In genomic region chr3:138431835-138432234, GRCm38 (mm10) we compare ENCODE assay signal across 10 mouse cellular contexts. TPM values are rescaled to one million over a fixed set of nuclear protein-coding genes. Genes with fewer than 3 reads are reported as not detected.
DNase-seq lines count a peak whose midpoint lies in the region; ATAC-seq and TF ChIP-seq lines count a peak whose summit lies in the region.
"Had no signal": no experiment of that assay in that cellular context is flagged by ENCODE, and none has a peak within 500 bp of the region (broad histone marks: within the 10 kb centered on the region; RNA-seq: fewer than 3 reads in every experiment).

No protein-coding gene starts in this region.

- H3K27me3 ChIP-seq in intestine, postnatal 0 days (replicated peaks; ENCODE audit: control insufficient read depth, insufficient read depth, low read length), result no peaks in the 10 kb centered on the region
- H3K27me3 ChIP-seq in intestine, embryonic 16.5 days (replicated peaks; ENCODE audit: control insufficient read depth, insufficient read depth, low read length), result no peaks in the 10 kb centered on the region
- H3K27me3 ChIP-seq: neural tube, embryonic 13.5 days had no signal

- no peaks in the 10 kb centered on the region for H3K4me1 ChIP-seq in intestine, postnatal 0 days (replicated peaks; ENCODE audit: control insufficient read depth, insufficient read depth, low read length)
- H3K4me1 ChIP-seq in intestine, embryonic 16.5 days (ENCODE audit: control insufficient read depth, insufficient read depth, low read length), result no peaks in the 10 kb centered on the region; the same call in 1 of the 2 replicates
- H3K4me1 ChIP-seq: neural tube, embryonic 13.5 days had no signal

- no peaks in the 10 kb centered on the region for H3K9me3 ChIP-seq in intestine, postnatal 0 days (ENCODE audit: control insufficient read depth)
- H3K9me3 ChIP-seq in intestine, embryonic 16.5 days (ENCODE audit: control insufficient read depth, low read length), result no peaks in the 10 kb centered on the region
- H3K9me3 ChIP-seq: neural tube, embryonic 13.5 days had no signal

- TF ChIP-seq CTCF in intestine, postnatal 0 days (IDR thresholded peaks at IDR 0.05; ENCODE audit: low read depth), result peak; percentile 78

- no peak overlapping the region for H3K4me3 ChIP-seq in intestine, postnatal 0 days (ENCODE audit: low read depth, low read length)
- H3K4me3 ChIP-seq in intestine, embryonic 16.5 days (ENCODE audit: low read length), result no peak overlapping the region
- H3K4me3 ChIP-seq: neural tube, embryonic 13.5 days had no signal

- no peak overlapping the region for H3K4me2 ChIP-seq in intestine, postnatal 0 days (replicated peaks; ENCODE audit: low read depth)
- no peak overlapping the region for H3K4me2 ChIP-seq in intestine, embryonic 16.5 days (ENCODE audit: low read depth, low read length)
- H3K4me2 ChIP-seq: neural tube, embryonic 13.5 days had no signal

- WGBS in intestine, postnatal 0 days, result 81% methylated on average over 2 of the region's 2 CpGs
- WGBS in intestine, embryonic 16.5 days, result 67% methylated on average over 2 of the region's 2 CpGs

- H3K27ac ChIP-seq in intestine, postnatal 0 days (ENCODE audit: low read depth, low read length), result no peak overlapping the region
- no peak overlapping the region for H3K27ac ChIP-seq in intestine, embryonic 16.5 days (ENCODE audit: low read length)
- H3K27ac ChIP-seq: neural tube, embryonic 13.5 days had no signal

- no peaks in the 10 kb centered on the region for H3K36me3 ChIP-seq in intestine, postnatal 0 days (ENCODE audit: control insufficient read depth, insufficient read depth)
- H3K36me3 ChIP-seq in intestine, embryonic 16.5 days (ENCODE audit: control insufficient read depth, insufficient read depth, low read length), result no peaks in the 10 kb centered on the region
- H3K36me3 ChIP-seq: neural tube, embryonic 13.5 days had no signal

- no peak overlapping the region for H3K9ac ChIP-seq in intestine, postnatal 0 days (ENCODE audit: low read depth, low read length)
- no peak overlapping the region for H3K9ac ChIP-seq in intestine, embryonic 16.5 days (ENCODE audit: low read depth, low read length)
- H3K9ac ChIP-seq: neural tube, embryonic 13.5 days had no signal

- ATAC-seq in intestine, postnatal 0 days, result no peak
- ATAC-seq in intestine, embryonic 16.5 days, result no peak
- peak; percentile 85 for ATAC-seq in CD4-positive, CD25-positive, alpha-beta regulatory T cell, adult 4 months
- peak; percentile 64; the same call in 1 of the 2 replicates for ATAC-seq in megakaryocyte progenitor cell, adult 5-6 weeks (replicated peaks; ENCODE audit: poor library complexity)

- peak; percentile 24 for DNase-seq in brain, embryonic 18.5 days (ENCODE audit: low read depth, low spot score)
- DNase-seq in adrenal gland, postnatal 10 days, result no peak
- no peak for DNase-seq in spleen, postnatal 10 days (ENCODE audit: low spot score in 2 of 2)
- no peak for DNase-seq in thymus, postnatal 36 days

RNA-seq across cellular contexts. Expression of gene Adh5, which starts 11.1 kb away (rescaled TPM):
- polyA plus RNA-seq in intestine, postnatal 0 days (2015; fragmentation: Nextera tagmentation; extraction: Ambion mirVana), result 105 and 111 TPM in 2 replicates
- 220 and 233 TPM in 2 replicates for polyA plus RNA-seq in intestine, embryonic 16.5 days (2015; fragmentation: Nextera tagmentation; extraction: Ambion mirVana)
- polyA plus RNA-seq in CD4-positive, CD25-positive, alpha-beta regulatory T cell, adult 4 months (2017; shearing (Covaris generic)), result 100 to 1,000 TPM; 118 to 126 TPM
- 114 and 130 TPM in 2 replicates for total RNA-seq in megakaryocyte progenitor cell, adult 5-6 weeks (2015)
- total RNA-seq in megakaryocyte progenitor cell, adult 5-6 weeks (2017), result 125 and 126 TPM in 2 replicates
- 100 to 1,000 TPM; 209 TPM for total RNA-seq in adrenal gland, postnatal 10 days (2021)

RNA-seq across cellular contexts. Expression of gene Adh4, which starts 16.6 kb away (rescaled TPM):
- polyA plus RNA-seq in intestine, postnatal 0 days (2015; fragmentation: Nextera tagmentation; extraction: Ambion mirVana), result 0.51 TPM in 1 of 2 replicates, not detected in the other
- 0.20 and 0.54 TPM in 2 replicates for polyA plus RNA-seq in intestine, embryonic 16.5 days (2015; fragmentation: Nextera tagmentation; extraction: Ambion mirVana)
- polyA plus RNA-seq in CD4-positive, CD25-positive, alpha-beta regulatory T cell, adult 4 months (2017; shearing (Covaris generic)), result not detected
- total RNA-seq in megakaryocyte progenitor cell, adult 5-6 weeks (2015), result not detected in 2 replicates
- total RNA-seq in megakaryocyte progenitor cell, adult 5-6 weeks (2017), result not detected in 2 replicates
- total RNA-seq in adrenal gland, postnatal 10 days (2021), result 1 to 10 TPM; 3.6 to 4.4 TPM
- total RNA-seq: layer of hippocampus, postnatal 25 days had no signal
- polyA plus RNA-seq: neural tube, embryonic 13.5 days had no signal

RNA-seq across cellular contexts. Expression of gene Metap1, which starts 57.5 kb away (rescaled TPM):
- 29.0 and 29.6 TPM in 2 replicates for polyA plus RNA-seq in intestine, postnatal 0 days (2015; fragmentation: Nextera tagmentation; extraction: Ambion mirVana)
- 48.0 and 49.7 TPM in 2 replicates for polyA plus RNA-seq in intestine, embryonic 16.5 days (2015; fragmentation: Nextera tagmentation; extraction: Ambion mirVana)
- polyA plus RNA-seq in CD4-positive, CD25-positive, alpha-beta regulatory T cell, adult 4 months (2017; shearing (Covaris generic)), result 10 to 100 TPM; 33.4 to 36.2 TPM
- total RNA-seq in megakaryocyte progenitor cell, adult 5-6 weeks (2015), result 42.0 and 45.9 TPM in 2 replicates
- 47.6 and 61.4 TPM in 2 replicates for total RNA-seq in megakaryocyte progenitor cell, adult 5-6 weeks (2017)
- total RNA-seq in adrenal gland, postnatal 10 days (2021), result 10 to 100 TPM; 47.0 to 50.4 TPM

Comparison
In these comparisons a context has a peak if more than half of its experiments do, and no peak if none do; other contexts are left out.
1. ATAC-seq: peak in CD4-positive, CD25-positive, alpha-beta regulatory T cell, adult 4 months (single experiment) and megakaryocyte progenitor cell, adult 5-6 weeks (single experiment); none in intestine, postnatal 0 days (single experiment) and intestine, embryonic 16.5 days (single experiment).